Mouse (Mus musculus): Measurements from ENCODE around the gene Pxdn. TPM values are rescaled to one million over a fixed set of nuclear protein-coding genes. Genes with fewer than 3 reads are reported as not detected.

The Pxdn gene
- total and polyA plus RNA-seq, 2 experiments from 2014 or later = 18.9 to 81.9 TPM

GRCm38 (mm10) chr12:29954464-29954863, 17.1 kb downstream of the Pxdn start:
- Histone ChIP-seq H3K27me3 (ENCODE audit: insufficient read depth, low read length) (no peaks in the 10 kb centered on the region), H3K9ac (replicated peaks; ENCODE audit: low read length, poor library complexity, severe bottlenecking) (no peak overlapping the region), H3K4me1 (ENCODE audit: insufficient read depth, low read length) (peaks cover 11% of the 10 kb centered on the region; the same call in 1 of the 2 replicates), H3K4me3 (ENCODE audit: low read depth, low read length) (no peak overlapping the region), H3K27ac (ENCODE audit: low read depth, low read length) (peak overlapping the region; percentile 57; the same call in 1 of the 2 replicates), H3K36me3 (ENCODE audit: insufficient read depth, low read length) (no peaks in the 10 kb centered on the region), H3K4me2 (ENCODE audit: low read depth, low read length, poor library complexity, severe bottlenecking) (no peak overlapping the region), H3K9me3 (ENCODE audit: low read length) (no peaks in the 10 kb centered on the region)
- ATAC-seq (ENCODE audit: low FRiP score) (no peak), DNase-seq (ENCODE audit: low spot score) (peak; percentile 58)
- no peak for TF ChIP-seq CTCF (IDR thresholded peaks at IDR 0.05)
- 54% methylated on average over 3 of the region's 3 CpGs for WGBS

GRCm38 (mm10) chr12:29956969-29957368, 19.6 kb downstream of the Pxdn start:
- Histone ChIP-seq H3K36me3 (ENCODE audit: insufficient read depth, low read length) (no peaks in the 10 kb centered on the region), H3K27ac (ENCODE audit: low read depth, low read length) (no peak overlapping the region), H3K27me3 (ENCODE audit: insufficient read depth, low read length) (no peaks in the 10 kb centered on the region), H3K9me3 (ENCODE audit: low read length) (no peaks in the 10 kb centered on the region), H3K4me1 (ENCODE audit: insufficient read depth, low read length) (peaks cover 10% of the 10 kb centered on the region; the same call in 1 of the 2 replicates), H3K4me2 (ENCODE audit: low read depth, low read length, poor library complexity, severe bottlenecking) (no peak overlapping the region), H3K4me3 (ENCODE audit: low read depth, low read length) (no peak overlapping the region), H3K9ac (replicated peaks; ENCODE audit: low read length, poor library complexity, severe bottlenecking) (no peak overlapping the region)
- DNase-seq (ENCODE audit: low spot score) (peak; percentile 57), ATAC-seq (ENCODE audit: low FRiP score) (no peak)
- no peak for TF ChIP-seq CTCF (IDR thresholded peaks at IDR 0.05)
- WGBS = 80% methylated on average over 12 of the region's 12 CpGs

GRCm38 (mm10) chr12:29958637-29959036, 21.2 kb downstream of the Pxdn start:
- ATAC-seq (ENCODE audit: low FRiP score) (no peak), DNase-seq (ENCODE audit: low spot score) (no peak)
- Histone ChIP-seq H3K9ac (replicated peaks; ENCODE audit: low read length, poor library complexity, severe bottlenecking) (no peak overlapping the region), H3K4me3 (ENCODE audit: low read depth, low read length) (no peak overlapping the region), H3K27me3 (ENCODE audit: insufficient read depth, low read length) (no peaks in the 10 kb centered on the region), H3K27ac (ENCODE audit: low read depth, low read length) (no peak overlapping the region), H3K4me1 (ENCODE audit: insufficient read depth, low read length) (peaks cover 4% of the 10 kb centered on the region; the same call in 1 of the 2 replicates), H3K36me3 (ENCODE audit: insufficient read depth, low read length) (no peaks in the 10 kb centered on the region), H3K9me3 (ENCODE audit: low read length) (no peaks in the 10 kb centered on the region), H3K4me2 (ENCODE audit: low read depth, low read length, poor library complexity, severe bottlenecking) (no peak overlapping the region)
- 87% methylated on average over 5 of the region's 5 CpGs for WGBS
- no peak for TF ChIP-seq CTCF (IDR thresholded peaks at IDR 0.05)

GRCm38 (mm10) chr12:29961041-29961440, 23.6 kb downstream of the Pxdn start:
- H3K27me3 ChIP-seq (ENCODE audit: insufficient read depth, low read length) = no peaks in the 10 kb centered on the region
- H3K9ac ChIP-seq (replicated peaks; ENCODE audit: low read length, poor library complexity, severe bottlenecking) = no peak overlapping the region
- H3K36me3 ChIP-seq (ENCODE audit: insufficient read depth, low read length) = 0 out of 2 replicates have a peak, but pooled peaks cover 3% of the 10 kb centered on the region
- WGBS = 88% methylated on average over 1 of the region's 1 CpGs
- DNase-seq (ENCODE audit: low spot score) (no peak), ATAC-seq (ENCODE audit: low FRiP score) (no peak)
- TF ChIP-seq CTCF (IDR thresholded peaks at IDR 0.05) = no peak
- no peak overlapping the region for H3K27ac ChIP-seq (ENCODE audit: low read depth, low read length)
- H3K9me3 ChIP-seq (ENCODE audit: low read length) = no peaks in the 10 kb centered on the region
- H3K4me3 ChIP-seq (ENCODE audit: low read depth, low read length) = no peak overlapping the region
- no peak overlapping the region for H3K4me2 ChIP-seq (ENCODE audit: low read depth, low read length, poor library complexity, severe bottlenecking)
- H3K4me1 ChIP-seq (ENCODE audit: insufficient read depth, low read length) = no peaks in the 10 kb centered on the region; the same call in 1 of the 2 replicates

- 0 out of 2 replicates have a peak, but pooled peaks cover 3% of the 10 kb centered on the region for H3K36me3 ChIP-seq (ENCODE audit: insufficient read depth, low read length)
- H3K4me1 ChIP-seq (ENCODE audit: insufficient read depth, low read length) = no peaks in the 10 kb centered on the region; the same call in 1 of the 2 replicates
- H3K9ac ChIP-seq (replicated peaks; ENCODE audit: low read length, poor library complexity, severe bottlenecking) = no peak overlapping the region
- no peak overlapping the region for H3K4me3 ChIP-seq (ENCODE audit: low read depth, low read length)
- H3K27me3 ChIP-seq (ENCODE audit: insufficient read depth, low read length) = no peaks in the 10 kb centered on the region
- WGBS = 92% methylated on average over 6 of the region's 6 CpGs
- no peak for TF ChIP-seq CTCF (IDR thresholded peaks at IDR 0.05)
- no peaks in the 10 kb centered on the region for H3K9me3 ChIP-seq (ENCODE audit: low read length)
- ATAC-seq (ENCODE audit: low FRiP score) = no peak
- no peak overlapping the region for H3K4me2 ChIP-seq (ENCODE audit: low read depth, low read length, poor library complexity, severe bottlenecking)
- no peak overlapping the region for H3K27ac ChIP-seq (ENCODE audit: low read depth, low read length)
- no peak for DNase-seq (ENCODE audit: low spot score)
Observed at GRCm38 (mm10) chr12:29965016-29965415, 27.6 kb downstream of the Pxdn start.

- no peaks in the 10 kb centered on the region for H3K27me3 ChIP-seq (ENCODE audit: insufficient read depth, low read length)
- no peak for TF ChIP-seq CTCF (IDR thresholded peaks at IDR 0.05)
- H3K4me2 ChIP-seq (ENCODE audit: low read depth, low read length, poor library complexity, severe bottlenecking) = no peak overlapping the region
- 86% methylated on average over 7 of the region's 7 CpGs for WGBS
- no peak overlapping the region for H3K9ac ChIP-seq (replicated peaks; ENCODE audit: low read length, poor library complexity, severe bottlenecking)
- H3K9me3 ChIP-seq (ENCODE audit: low read length) = no peaks in the 10 kb centered on the region
- no peaks in the 10 kb centered on the region for H3K4me1 ChIP-seq (ENCODE audit: insufficient read depth, low read length)
- peaks cover 19% of the 10 kb centered on the region for H3K36me3 ChIP-seq (ENCODE audit: insufficient read depth, low read length)
- no peak overlapping the region for H3K27ac ChIP-seq (ENCODE audit: low read depth, low read length)
- ATAC-seq (ENCODE audit: low FRiP score) = no peak
- DNase-seq (ENCODE audit: low spot score) = no peak
- no peak overlapping the region for H3K4me3 ChIP-seq (ENCODE audit: low read depth, low read length)
Observed at GRCm38 (mm10) chr12:29971795-29972464, 34.5 kb downstream of the Pxdn start.

All from midbrain, postnatal 0 days (tissue).